Mouse (Mus musculus) testis, adult 2 months (tissue): ENCODE results near the gene Aff1. TPM values are rescaled to one million over a fixed set of nuclear protein-coding genes. Genes with fewer than 3 reads are reported as not detected.

ENCODE experiments used
- H3K27ac ChIP-seq: fragments of 200-500 bp; 2 replicates; pipeline ENCODE4 v1.5.1; 2012; ENCODE audit warnings: low read depth, low read length; ENCODE audit not compliant: control insufficient read depth, insufficient read depth
- H3K27me3 ChIP-seq: fragments of 200-500 bp; 2 replicates; pipeline ENCODE4 v1.6.1; 2012; ENCODE audit warnings: mild to moderate bottlenecking, low read length, moderate library complexity; ENCODE audit not compliant: control insufficient read depth, insufficient read depth
- H3K36me3 ChIP-seq: fragments of 200-500 bp; 2 replicates; pipeline ENCODE4 v1.6.1; 2012; ENCODE audit warnings: mild to moderate bottlenecking, low read length; ENCODE audit not compliant: control insufficient read depth, insufficient read depth
- H3K4me1 ChIP-seq: fragments of 200-500 bp; 2 replicates; pipeline ENCODE4 v1.6.1; 2012; ENCODE audit warnings: low read length; ENCODE audit not compliant: control insufficient read depth, insufficient read depth
- H3K4me3 ChIP-seq: fragments of 200-500 bp; 2 replicates; pipeline ENCODE4 v1.5.1; 2012; ENCODE audit warnings: low read depth, mild to moderate bottlenecking, low read length, moderate library complexity, mixed read lengths; ENCODE audit not compliant: control insufficient read depth
- CTCF ChIP-seq: fragments of 200-500 bp; IDR thresholded peaks from 2 replicates; pipeline ENCODE4 v1.5.1; 2012; ENCODE audit warnings: low read depth, mild to moderate bottlenecking, inconsistent platforms, low read length, moderate library complexity; ENCODE audit not compliant: control insufficient read depth, insufficient read depth, insufficient replicate concordance
- POLR2A ChIP-seq: fragments of 200-500 bp; IDR thresholded peaks from 2 replicates; pipeline ENCODE4 v1.6.1; 2012; ENCODE audit warnings: low read depth, mild to moderate bottlenecking, inconsistent platforms, low read length, moderate library complexity; ENCODE audit not compliant: control insufficient read depth
- polyA plus RNA-seq: library from polyadenylated mRNA; depleted of rRNA; stranded (reverse); fragments of >200 nt; gene quantifications from 2 replicates; pipeline ENCODE4 v1.2.3, GENCODE M21; 2012

Aff1 gene
- polyA plus RNA-seq, 1 experiment: 1.3 TPM

DNA sequence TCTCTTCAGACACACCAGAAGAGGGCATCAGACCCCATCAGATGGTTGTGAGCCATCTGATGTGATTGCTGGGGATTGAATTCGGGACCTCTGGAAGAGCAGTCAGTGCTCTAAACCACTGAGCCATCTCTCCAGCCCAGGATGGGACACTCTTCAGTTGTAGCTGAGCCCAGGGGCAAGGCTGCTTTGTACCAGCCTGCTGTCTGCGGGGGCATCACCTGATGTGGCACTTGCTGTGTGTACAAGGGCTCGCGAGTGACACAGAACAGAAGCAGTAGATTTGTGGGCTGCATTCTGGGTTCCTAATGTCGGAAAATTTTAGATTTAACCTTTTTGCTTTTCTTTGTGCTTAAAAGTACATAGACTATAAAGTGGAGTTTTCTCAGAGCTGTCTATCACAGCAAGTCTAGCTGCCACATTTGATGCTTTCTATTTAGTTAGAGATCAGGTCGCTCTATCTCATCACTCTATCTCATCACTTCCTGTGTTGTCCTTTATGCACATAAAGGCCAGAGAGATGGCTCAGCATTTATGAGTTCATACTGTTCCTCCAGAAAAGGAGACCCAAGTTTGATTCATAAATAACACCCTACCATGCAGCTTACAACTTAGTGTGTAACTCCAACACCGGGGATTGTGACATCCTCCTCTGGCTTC is 117.6 kb downstream of the Aff1 start:
- H3K36me3 ChIP-seq: no peaks in the 10 kb centered on the region
- no peak for TF ChIP-seq POLR2A
- no peak for TF ChIP-seq CTCF
- H3K27me3 ChIP-seq: no peaks in the 10 kb centered on the region
- no peak overlapping the region for H3K4me3 ChIP-seq
- no peak overlapping the region for H3K27ac ChIP-seq
- no peaks in the 10 kb centered on the region; the same call in none of the 2 replicates for H3K4me1 ChIP-seq

- Histone ChIP-seq H3K27me3 (no peaks in the 10 kb centered on the region), H3K4me1 (no peaks in the 10 kb centered on the region), H3K4me3 (no peak overlapping the region), H3K36me3 (no peaks in the 10 kb centered on the region), H3K27ac (no peak overlapping the region)
- TF ChIP-seq CTCF (no peak), POLR2A (no peak)
Measured at GRCm38 (mm10) chr5:103813291-103813690, 121.1 kb downstream of the Aff1 start.

- H3K4me1 ChIP-seq: no peaks in the 10 kb centered on the region
- no peaks in the 10 kb centered on the region for H3K36me3 ChIP-seq
- TF ChIP-seq POLR2A (no peak), CTCF (no peak)
- H3K4me3 ChIP-seq: no peak overlapping the region
- H3K27ac ChIP-seq: no peak overlapping the region
- H3K27me3 ChIP-seq: no peaks in the 10 kb centered on the region
Measured at GRCm38 (mm10) chr5:103813997-103814542, 121.9 kb downstream of the Aff1 start.

DNA sequence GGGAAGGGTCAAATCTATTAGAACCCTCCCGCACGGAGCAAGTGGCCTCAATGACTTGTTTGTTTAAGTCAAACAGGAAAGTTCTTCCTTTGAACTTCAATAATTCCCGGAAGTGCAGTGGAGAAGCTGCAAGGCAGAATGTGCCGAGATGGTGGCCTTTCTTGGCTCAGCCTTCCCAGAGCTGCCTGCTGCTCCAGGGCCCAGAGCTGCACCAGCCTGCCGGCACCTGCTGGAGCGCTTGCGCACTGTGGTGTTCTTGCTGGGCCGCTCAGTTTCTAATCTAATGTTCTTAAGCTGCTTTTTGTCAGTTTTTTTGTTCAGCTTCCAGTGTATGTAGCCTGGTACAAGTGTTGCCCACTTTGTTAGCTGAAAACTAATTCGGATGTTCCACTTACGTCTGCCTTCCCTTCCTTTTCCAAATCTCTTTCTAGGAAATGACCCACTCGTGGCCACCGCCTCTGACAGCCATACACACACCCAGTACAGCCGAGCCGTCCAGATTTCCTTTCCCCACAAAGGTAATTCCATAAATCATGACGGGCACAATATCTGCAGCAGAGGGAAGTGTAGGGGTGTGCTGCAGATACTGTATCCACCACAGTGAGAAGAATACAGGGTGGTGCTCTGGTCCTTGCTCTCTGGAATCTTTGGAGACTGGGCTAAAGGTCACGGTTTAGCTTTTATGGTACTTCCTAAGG is 122.5 kb downstream of the Aff1 start:
- Histone ChIP-seq H3K4me3 (no peak overlapping the region), H3K36me3 (no peaks in the 10 kb centered on the region), H3K4me1 (no peaks in the 10 kb centered on the region), H3K27ac (no peak overlapping the region), H3K27me3 (no peaks in the 10 kb centered on the region)
- TF ChIP-seq POLR2A (no peak), CTCF (no peak)

GRCm38 (mm10) chr5:103815249-103815617 is 123.1 kb downstream of the Aff1 start:
- Histone ChIP-seq H3K27ac (no peak overlapping the region), H3K4me1 (no peaks in the 10 kb centered on the region), H3K4me3 (no peak overlapping the region), H3K36me3 (no peaks in the 10 kb centered on the region), H3K27me3 (no peaks in the 10 kb centered on the region)
- TF ChIP-seq POLR2A: no peak
- TF ChIP-seq CTCF: no peak

GRCm38 (mm10) chr5:103816718-103817117 is 124.5 kb downstream of the Aff1 start:
- Histone ChIP-seq H3K4me3 (no peak overlapping the region), H3K27me3 (no peaks in the 10 kb centered on the region), H3K27ac (no peak overlapping the region), H3K36me3 (no peaks in the 10 kb centered on the region), H3K4me1 (no peaks in the 10 kb centered on the region)
- TF ChIP-seq CTCF: no peak
- no peak for TF ChIP-seq POLR2A

DNA sequence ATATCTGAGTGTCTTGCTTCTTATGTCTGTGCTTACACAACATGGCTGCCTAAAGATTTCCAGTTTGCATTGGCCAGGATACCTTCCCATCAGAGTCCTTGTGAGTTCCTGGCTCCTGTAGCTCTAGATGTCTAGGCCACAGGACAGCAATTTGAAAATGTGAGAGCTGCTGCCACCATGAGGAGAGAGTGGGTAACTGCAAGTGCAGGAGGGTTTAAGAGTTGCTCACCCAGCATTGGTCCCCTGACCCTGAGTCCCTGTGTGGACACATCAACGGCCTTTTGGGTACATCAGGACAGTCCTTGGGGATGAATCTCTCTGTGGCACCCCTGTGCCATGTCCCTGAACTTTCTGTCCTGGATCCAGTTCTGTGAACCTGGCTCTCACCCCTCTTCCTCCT is 125.6 kb downstream of the Aff1 start:
- Histone ChIP-seq H3K4me3 (no peak overlapping the region), H3K27ac (no peak overlapping the region), H3K27me3 (no peaks in the 10 kb centered on the region), H3K36me3 (no peaks in the 10 kb centered on the region), H3K4me1 (no peaks in the 10 kb centered on the region)
- TF ChIP-seq POLR2A: no peak
- TF ChIP-seq CTCF: peak; percentile 72; the same call in 1 of the 2 replicates

DNA sequence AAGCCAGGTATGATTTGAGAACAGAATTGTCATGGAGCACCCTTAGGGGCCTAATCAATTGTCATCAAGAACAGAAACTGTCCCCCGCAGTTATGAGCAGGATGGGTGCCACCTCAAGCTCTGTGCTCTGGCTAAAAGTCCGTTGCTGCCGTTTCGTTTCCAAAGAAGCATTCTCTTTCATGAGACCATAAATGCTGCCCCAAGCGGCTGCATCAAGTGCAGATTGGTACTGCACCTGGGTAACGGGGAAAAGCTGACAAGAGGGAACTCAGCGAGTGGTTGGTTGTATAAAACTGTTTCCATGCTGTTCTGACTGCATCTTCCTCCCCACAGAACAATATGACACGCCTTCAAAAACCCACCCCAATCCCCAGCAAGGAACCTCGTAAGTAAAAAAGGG is 126.4 kb downstream of the Aff1 start:
- no peaks in the 10 kb centered on the region for H3K4me1 ChIP-seq
- no peaks in the 10 kb centered on the region for H3K36me3 ChIP-seq
- H3K4me3 ChIP-seq: no peak overlapping the region
- TF ChIP-seq CTCF (no peak), POLR2A (no peak)
- H3K27me3 ChIP-seq: no peaks in the 10 kb centered on the region
- no peak overlapping the region for H3K27ac ChIP-seq
